Mouse (Mus musculus): Measurements from ENCODE around the gene Cacnb3. TPM values are rescaled to one million over a fixed set of nuclear protein-coding genes. Genes with fewer than 3 reads are reported as not detected.

Gene Cacnb3
- polyA plus RNA-seq, 1 experiment, result 20.2 TPM

DNA sequence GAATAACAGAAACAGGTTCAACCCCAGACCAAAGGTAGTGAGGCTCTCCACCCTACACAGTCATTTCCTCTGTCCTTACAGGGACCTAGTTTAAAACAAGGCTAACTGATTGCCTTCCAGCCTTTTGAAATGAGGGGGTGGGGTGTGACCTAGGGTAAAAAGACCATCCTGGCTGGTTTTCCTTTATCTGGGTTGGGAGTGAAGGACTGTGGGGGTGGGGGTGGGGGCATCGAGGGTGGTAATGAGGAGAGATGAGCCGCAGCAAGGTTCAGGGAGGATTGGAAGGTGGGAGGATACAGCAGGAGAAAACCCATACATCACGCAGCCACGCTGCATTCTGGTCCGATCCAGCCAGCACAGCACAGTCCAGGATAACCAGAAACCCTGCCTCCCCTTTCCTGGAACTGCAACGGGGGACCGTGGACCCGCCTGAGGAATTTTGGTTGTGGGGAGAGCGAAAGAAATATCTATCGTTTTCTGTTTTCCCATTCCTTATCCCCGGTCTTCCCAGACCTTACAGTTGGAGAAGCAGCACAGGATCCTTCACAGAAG, 44.4 kb downstream of the Cacnb3 start:
- Histone ChIP-seq H3K4me1 (ENCODE audit: control insufficient read depth, insufficient read depth, low read length) (no peaks in the 10 kb centered on the region), H3K4me3 (ENCODE audit: insufficient read depth, low read depth, low read length) (no peak overlapping the region), H3K27me3 (replicated peaks; ENCODE audit: control insufficient read depth, insufficient read depth, low read length) (no peaks in the 10 kb centered on the region), H3K27ac (ENCODE audit: insufficient read depth, low read depth, low read length) (no peak overlapping the region), H3K36me3 (ENCODE audit: control insufficient read depth, insufficient read depth, low read length) (no peaks in the 10 kb centered on the region)
- WGBS, result 15% methylated on average over 11 of the region's 11 CpGs
- TF ChIP-seq POLR2A (IDR thresholded peaks at IDR 0.05; ENCODE audit: low read depth, low read length), result no peak
- no peak for TF ChIP-seq CTCF (conservative IDR thresholded peaks at IDR 0.05; ENCODE audit: insufficient read depth, insufficient read length, low read depth, low read length)
- no peak for DNase-seq

DNA sequence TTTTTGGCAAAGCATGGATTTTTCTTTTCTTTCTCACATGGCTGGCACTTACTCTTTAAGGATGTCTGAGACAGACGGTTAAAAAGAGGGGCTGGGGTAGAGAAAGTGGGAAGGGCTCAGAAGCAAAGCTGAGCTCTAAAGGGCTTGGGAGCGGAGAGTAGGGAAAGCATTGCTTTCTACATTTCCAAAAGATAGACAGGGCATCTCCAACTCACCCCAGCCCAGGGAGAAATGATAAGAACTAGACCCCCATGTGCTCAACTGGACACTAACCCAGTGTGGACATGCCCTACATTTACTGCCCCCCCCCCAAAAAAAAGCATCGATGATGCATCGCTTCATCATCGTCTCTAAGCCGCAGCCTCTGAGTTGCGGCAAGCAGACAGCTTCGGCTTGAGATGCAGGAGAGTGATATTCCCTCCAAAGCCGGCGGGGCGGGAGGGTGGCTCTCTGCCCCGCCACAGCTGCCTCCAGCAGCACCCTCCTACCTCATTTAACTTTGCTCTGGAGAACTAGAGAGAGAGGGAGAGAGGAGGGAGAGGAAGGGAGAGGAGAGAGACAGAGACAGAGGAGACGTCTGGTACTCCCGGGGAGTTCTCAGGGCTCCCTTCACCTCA, 45.1 kb downstream of the Cacnb3 start:
- H3K4me1 ChIP-seq (ENCODE audit: control insufficient read depth, insufficient read depth, low read length), result no peaks in the 10 kb centered on the region
- no peak for TF ChIP-seq POLR2A (IDR thresholded peaks at IDR 0.05; ENCODE audit: low read depth, low read length)
- no peak for TF ChIP-seq CTCF (conservative IDR thresholded peaks at IDR 0.05; ENCODE audit: insufficient read depth, insufficient read length, low read depth, low read length)
- H3K36me3 ChIP-seq (ENCODE audit: control insufficient read depth, insufficient read depth, low read length), result no peaks in the 10 kb centered on the region
- H3K27me3 ChIP-seq (replicated peaks; ENCODE audit: control insufficient read depth, insufficient read depth, low read length), result no peaks in the 10 kb centered on the region
- no peak for DNase-seq
- H3K4me3 ChIP-seq (ENCODE audit: insufficient read depth, low read depth, low read length), result peak overlapping the region; percentile 24; the same call in 1 of the 2 replicates
- 12% methylated on average over 14 of the region's 14 CpGs for WGBS
- H3K27ac ChIP-seq (ENCODE audit: insufficient read depth, low read depth, low read length), result no peak overlapping the region

DNA sequence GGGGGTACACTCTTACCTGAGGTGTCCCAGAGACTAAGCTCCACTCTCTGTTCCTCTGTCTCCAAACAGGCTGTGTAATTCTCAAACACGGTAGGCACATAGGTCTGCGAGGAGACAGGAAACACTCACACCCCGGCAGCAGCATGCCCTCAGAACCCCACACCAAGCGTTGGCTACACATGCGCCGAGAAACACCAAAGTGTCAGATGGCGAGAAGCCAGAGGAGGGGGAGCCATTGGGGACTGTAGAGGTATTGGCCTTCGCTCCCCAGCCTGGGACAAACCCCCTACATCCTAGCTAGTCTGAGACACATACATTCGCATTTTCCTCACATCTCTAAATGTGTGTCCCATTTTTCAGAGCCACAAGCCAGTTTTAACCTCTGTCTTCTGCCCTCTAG, 45.8 kb downstream of the Cacnb3 start:
- Histone ChIP-seq H3K27me3 (replicated peaks; ENCODE audit: control insufficient read depth, insufficient read depth, low read length) (no peaks in the 10 kb centered on the region), H3K36me3 (ENCODE audit: control insufficient read depth, insufficient read depth, low read length) (no peaks in the 10 kb centered on the region), H3K4me3 (ENCODE audit: insufficient read depth, low read depth, low read length) (peak overlapping the region; percentile 71; the same call in 1 of the 2 replicates), H3K4me1 (ENCODE audit: control insufficient read depth, insufficient read depth, low read length) (no peaks in the 10 kb centered on the region), H3K27ac (ENCODE audit: insufficient read depth, low read depth, low read length) (no peak overlapping the region)
- TF ChIP-seq CTCF (conservative IDR thresholded peaks at IDR 0.05; ENCODE audit: insufficient read depth, insufficient read length, low read depth, low read length) (no peak), POLR2A (IDR thresholded peaks at IDR 0.05; ENCODE audit: low read depth, low read length) (no peak)
- WGBS, result 4% methylated on average over 9 of the region's 9 CpGs
- DNase-seq, result peak; percentile 24

DNA sequence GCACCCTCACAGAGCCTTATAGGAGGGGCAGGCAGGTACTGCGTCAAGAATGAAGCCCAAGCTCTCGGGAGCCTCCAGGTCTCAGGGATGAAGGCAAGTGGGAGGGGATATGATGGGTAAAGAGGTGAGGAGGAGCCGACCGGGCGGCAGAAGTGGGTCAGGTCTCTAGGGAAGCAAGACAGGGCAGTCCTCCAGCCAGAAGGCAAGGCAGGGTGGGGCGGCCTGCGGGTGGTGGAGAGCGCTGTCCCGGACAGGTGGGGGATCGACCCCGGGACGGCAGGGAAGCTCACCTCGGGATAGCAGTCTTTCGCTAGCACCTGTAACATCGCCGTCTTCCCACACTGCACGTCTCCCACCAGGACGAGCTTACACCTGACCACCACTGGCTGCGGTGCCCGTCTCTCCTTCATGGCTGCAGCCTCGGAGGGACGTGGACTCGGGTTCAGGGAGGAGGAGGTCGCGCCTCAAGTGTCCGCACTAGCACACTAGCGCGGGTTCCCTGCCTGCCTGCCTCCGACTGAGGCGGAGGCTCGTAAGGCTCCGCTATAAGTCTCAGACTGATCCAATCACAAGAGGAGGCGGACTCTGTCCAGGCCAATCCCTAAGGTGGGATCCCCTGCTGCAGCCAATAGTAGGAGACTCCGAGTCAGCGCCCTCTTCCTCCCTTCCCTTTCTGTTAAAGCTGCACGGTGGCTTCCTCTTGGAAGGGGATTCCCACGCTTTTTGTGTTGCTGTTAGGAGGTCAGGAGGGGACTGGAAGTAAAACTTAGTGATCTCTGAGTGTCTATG, 46.5 kb downstream of the Cacnb3 start, which contains the start of gene Rnd1:
Rnd1 (minus strand) TSS at position 522 of the 789 bp plus-strand sequence.
- H3K36me3 ChIP-seq (ENCODE audit: control insufficient read depth, insufficient read depth, low read length), result no peaks in the 10 kb centered on the region
- no peak within 1 kb of the TSS for H3K27ac ChIP-seq (ENCODE audit: insufficient read depth, low read depth, low read length)
- H3K4me1 ChIP-seq (ENCODE audit: control insufficient read depth, insufficient read depth, low read length), result no peaks in the 10 kb centered on the region
- H3K27me3 ChIP-seq (replicated peaks; ENCODE audit: control insufficient read depth, insufficient read depth, low read length), result no peaks in the 10 kb centered on the region
- peak within 1 kb of the TSS; percentile 71 for H3K4me3 ChIP-seq (ENCODE audit: insufficient read depth, low read depth, low read length)
- DNase-seq, result peak; percentile 93
- TF ChIP-seq CTCF (conservative IDR thresholded peaks at IDR 0.05; ENCODE audit: insufficient read depth, insufficient read length, low read depth, low read length) (no peak), POLR2A (IDR thresholded peaks at IDR 0.05; ENCODE audit: low read depth, low read length) (peak; percentile 97)
- WGBS, result 1% methylated on average over 37 of the region's 37 CpGs

DNA sequence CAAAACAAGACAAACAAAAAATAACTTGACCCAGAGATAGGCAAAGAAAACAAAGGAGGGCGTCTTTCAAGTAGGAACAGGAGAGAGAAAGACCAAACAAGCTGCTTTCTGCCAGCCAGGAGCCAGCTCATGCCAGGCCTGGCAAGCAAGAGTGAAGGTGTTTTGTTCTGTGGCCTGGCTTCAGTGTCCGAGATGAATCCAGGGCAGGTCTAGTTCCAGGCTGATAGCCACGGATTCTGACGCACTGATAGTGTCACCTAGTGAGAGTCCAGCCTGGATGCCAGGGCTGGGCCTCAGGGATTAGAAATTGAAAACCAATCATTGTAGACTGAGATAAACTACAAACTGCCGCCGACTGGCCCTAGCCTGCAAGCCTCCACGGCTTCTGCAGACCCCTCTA, 47.3 kb downstream of the Cacnb3 start:
- Histone ChIP-seq H3K27me3 (replicated peaks; ENCODE audit: control insufficient read depth, insufficient read depth, low read length) (no peaks in the 10 kb centered on the region), H3K4me3 (ENCODE audit: insufficient read depth, low read depth, low read length) (no peak overlapping the region), H3K4me1 (ENCODE audit: control insufficient read depth, insufficient read depth, low read length) (no peaks in the 10 kb centered on the region), H3K27ac (ENCODE audit: insufficient read depth, low read depth, low read length) (no peak overlapping the region), H3K36me3 (ENCODE audit: control insufficient read depth, insufficient read depth, low read length) (no peaks in the 10 kb centered on the region)
- DNase-seq, result no peak
- TF ChIP-seq CTCF (conservative IDR thresholded peaks at IDR 0.05; ENCODE audit: insufficient read depth, insufficient read length, low read depth, low read length) (no peak), POLR2A (IDR thresholded peaks at IDR 0.05; ENCODE audit: low read depth, low read length) (no peak)
- WGBS, result 83% methylated on average over 7 of the region's 7 CpGs

DNA sequence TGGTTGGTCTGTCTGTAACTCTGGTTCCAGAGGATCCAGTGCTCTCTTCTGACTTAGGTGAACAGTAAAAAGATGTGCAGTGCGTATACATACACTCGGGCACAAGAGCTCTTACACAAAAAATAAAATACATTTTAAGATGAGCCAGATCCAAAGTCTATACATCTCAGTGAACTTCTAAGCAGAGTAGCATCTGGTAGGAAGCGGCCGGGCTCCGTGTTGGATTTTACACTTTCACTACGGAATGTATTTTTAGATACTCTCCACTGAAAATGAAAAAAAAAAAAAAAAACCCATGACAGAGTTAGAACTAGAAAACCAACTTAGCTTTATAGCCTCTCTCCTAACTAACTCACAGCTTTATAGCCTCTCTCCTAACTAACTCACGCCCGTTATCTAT, 50.0 kb downstream of the Cacnb3 start:
- no peaks in the 10 kb centered on the region for H3K36me3 ChIP-seq (ENCODE audit: control insufficient read depth, insufficient read depth, low read length)
- DNase-seq, result no peak
- no peak for TF ChIP-seq CTCF (conservative IDR thresholded peaks at IDR 0.05; ENCODE audit: insufficient read depth, insufficient read length, low read depth, low read length)
- TF ChIP-seq POLR2A (IDR thresholded peaks at IDR 0.05; ENCODE audit: low read depth, low read length), result no peak
- H3K4me1 ChIP-seq (ENCODE audit: control insufficient read depth, insufficient read depth, low read length), result no peaks in the 10 kb centered on the region
- 87% methylated on average over 8 of the region's 8 CpGs for WGBS
- H3K27me3 ChIP-seq (replicated peaks; ENCODE audit: control insufficient read depth, insufficient read depth, low read length), result no peaks in the 10 kb centered on the region
- H3K4me3 ChIP-seq (ENCODE audit: insufficient read depth, low read depth, low read length), result no peak overlapping the region
- no peak overlapping the region for H3K27ac ChIP-seq (ENCODE audit: insufficient read depth, low read depth, low read length)

DNA sequence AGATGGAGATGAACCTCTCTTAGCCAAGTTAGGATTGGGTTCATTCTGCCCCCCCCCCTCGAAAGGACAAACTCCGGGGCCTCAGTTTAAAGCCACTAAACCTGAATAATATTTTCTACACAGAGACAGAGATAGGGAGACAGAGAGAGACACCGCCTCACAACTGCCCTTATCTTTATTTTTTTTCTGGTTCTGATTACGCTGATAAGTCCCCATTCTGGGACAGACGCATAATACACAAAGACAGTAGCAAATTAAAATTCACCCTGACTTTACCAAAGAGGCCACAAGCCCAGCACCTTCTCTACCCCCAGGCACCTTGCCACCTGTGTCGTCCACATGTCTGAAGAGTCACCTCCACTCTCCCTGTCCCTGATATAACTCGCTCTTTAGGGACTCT, 51.0 kb downstream of the Cacnb3 start:
- H3K36me3 ChIP-seq (ENCODE audit: control insufficient read depth, insufficient read depth, low read length), result no peaks in the 10 kb centered on the region
- DNase-seq, result no peak
- H3K4me3 ChIP-seq (ENCODE audit: insufficient read depth, low read depth, low read length), result no peak overlapping the region
- no peak for TF ChIP-seq CTCF (conservative IDR thresholded peaks at IDR 0.05; ENCODE audit: insufficient read depth, insufficient read length, low read depth, low read length)
- TF ChIP-seq POLR2A (IDR thresholded peaks at IDR 0.05; ENCODE audit: low read depth, low read length), result no peak
- H3K4me1 ChIP-seq (ENCODE audit: control insufficient read depth, insufficient read depth, low read length), result no peaks in the 10 kb centered on the region
- H3K27ac ChIP-seq (ENCODE audit: insufficient read depth, low read depth, low read length), result no peak overlapping the region
- WGBS, result 88% methylated on average over 7 of the region's 7 CpGs
- no peaks in the 10 kb centered on the region for H3K27me3 ChIP-seq (replicated peaks; ENCODE audit: control insufficient read depth, insufficient read depth, low read length)
